Mouse (Mus musculus) liver, embryonic 14.5 days (tissue): ENCODE results near the gene Cuedc2. TPM values are rescaled to one million over a fixed set of nuclear protein-coding genes. Genes with fewer than 3 reads are reported as not detected.

Experiments
- ATAC-seq: fragments of 200-750 bp; cut with Nextera tagmentation; 2 replicates; pipeline ENCODE4 v1.8.0; 2017; ENCODE audit warnings: moderate number of reproducible peaks, mild to moderate bottlenecking, moderate library complexity; ENCODE audit not compliant: insufficient read depth
- DNase-seq, 3 experiments: peaks; one replicate each; pipeline ENCODE4 v3.0.0-alpha.2; 2012 to 2013; ENCODE audit warnings: low read depth in 3 of 3, low spot score in 3 of 3
- H3K27ac ChIP-seq: fragments of 300-500 bp; sonication (generic); 2 replicates; pipeline ENCODE4 v1.5.1; 2014; ENCODE audit warnings: moderate library complexity, mild to moderate bottlenecking, control low read depth, inconsistent platforms
- H3K27me3 ChIP-seq: fragments of 300-500 bp; sonication (generic); 2 replicates; pipeline ENCODE4 v1.6.1; 2014; ENCODE audit warnings: mild to moderate bottlenecking, low read length, moderate library complexity; ENCODE audit not compliant: control insufficient read depth, insufficient read depth
- H3K36me3 ChIP-seq: fragments of 300-500 bp; sonication (generic); replicated peaks from 2 replicates; pipeline ENCODE4 v1.6.1; 2014; ENCODE audit warnings: low read depth; ENCODE audit not compliant: control insufficient read depth, insufficient read depth
- H3K4me1 ChIP-seq, 2 experiments: fragments of 200-500 bp in 1 of 2; fragments of 300-500 bp in 1 of 2; sonication (generic) in 1 of 2; replicated peaks; 2 replicates each; pipeline ENCODE4 v1.6.1; 2012 to 2014; ENCODE audit warnings: antibody characterized with exemption in 1 of 2, inconsistent platforms in 1 of 2, low read length in 1 of 2; ENCODE audit not compliant: control insufficient read depth in 2 of 2, insufficient read depth in 2 of 2
- H3K4me2 ChIP-seq: fragments of 300-500 bp; sonication (generic); 2 replicates; pipeline ENCODE4 v1.6.1; 2014; ENCODE audit warnings: low read depth, mild to moderate bottlenecking, control low read depth, moderate library complexity
- H3K4me3 ChIP-seq, 2 experiments: fragments of 200-500 bp in 1 of 2; fragments of 300-500 bp in 1 of 2; sonication (generic) in 1 of 2; 2 replicates each; pipeline ENCODE4 v1.5.1; 2012 to 2014; ENCODE audit warnings: low read depth in 2 of 2, low read length in 2 of 2, mild to moderate bottlenecking in 2 of 2, control low read depth in 1 of 2, inconsistent platforms in 1 of 2, moderate library complexity in 1 of 2; ENCODE audit not compliant: insufficient read depth in 1 of 2
- H3K9ac ChIP-seq: fragments of 300-500 bp; sonication (generic); replicated peaks from 2 replicates; pipeline ENCODE4 v1.6.1; 2014; ENCODE audit warnings: mild to moderate bottlenecking, control low read depth, moderate library complexity
- H3K9me3 ChIP-seq: fragments of 300-500 bp; sonication (generic); 2 replicates; pipeline ENCODE4 v1.6.1; 2016; ENCODE audit warnings: low read length, mixed read lengths; ENCODE audit not compliant: control insufficient read depth
- CTCF ChIP-seq: IDR thresholded peaks from 2 replicates; pipeline ENCODE4 v1.5.1; 2016; ENCODE audit warnings: antibody characterized with exemption, low read depth, control low read depth
- EP300 ChIP-seq: IDR thresholded peaks from 2 replicates; pipeline ENCODE4 v1.6.1; 2016; ENCODE audit warnings: antibody characterized with exemption, low read depth
- WGBS: fragments of 180-500 bp; shearing (Covaris S2); extraction: QIAGEN DNeasy Blood & Tissue Kit; methylation state at CpG from one replicate; pipeline ENCODE4 v1.1.7; 2014; ENCODE audit not compliant: insufficient replicate concordance; 5-methylcytosine and 5-hydroxymethylcytosine counted together
- polyA plus RNA-seq, 2 experiments: library from polyadenylated mRNA; depleted of rRNA in 1 of 2; stranded (reverse) in 1 of 2; unstranded in 1 of 2; fragments of >200 nt; fragmentation: Nextera tagmentation in 1 of 2; extraction: Ambion mirVana in 1 of 2; gene quantifications; 2 replicates each; pipeline versions ENCODE4 v1.2.1 to v1.2.3; 2012 to 2014

Cuedc2 gene
- polyA plus RNA-seq, 2 experiments, result 54.9 to 76.6 TPM

GRCm38 (mm10) chr19:46348761-46349458, 10.4 kb upstream of the Cuedc2 start:
- H3K9ac ChIP-seq, result peak overlapping the region; percentile 59
- under 1% methylated on average over 78 of the region's 78 CpGs for WGBS
- H3K4me2 ChIP-seq, result peak overlapping the region; percentile 73
- peaks cover 5% of the 10 kb centered on the region; the same call in 1 of the 2 replicates for H3K27me3 ChIP-seq
- TF ChIP-seq CTCF (no peak), EP300 (no peak)
- H3K27ac ChIP-seq, result no peak overlapping the region
- peaks cover 3 to 27% of the 10 kb centered on the region in 2 experiments for H3K4me1 ChIP-seq
- DNase-seq (no peak), ATAC-seq (peak; percentile 71)
- H3K4me3 ChIP-seq, result peak overlapping the region; percentile 59 to 61
- H3K36me3 ChIP-seq, result no peaks in the 10 kb centered on the region
- no peaks in the 10 kb centered on the region for H3K9me3 ChIP-seq

DNA sequence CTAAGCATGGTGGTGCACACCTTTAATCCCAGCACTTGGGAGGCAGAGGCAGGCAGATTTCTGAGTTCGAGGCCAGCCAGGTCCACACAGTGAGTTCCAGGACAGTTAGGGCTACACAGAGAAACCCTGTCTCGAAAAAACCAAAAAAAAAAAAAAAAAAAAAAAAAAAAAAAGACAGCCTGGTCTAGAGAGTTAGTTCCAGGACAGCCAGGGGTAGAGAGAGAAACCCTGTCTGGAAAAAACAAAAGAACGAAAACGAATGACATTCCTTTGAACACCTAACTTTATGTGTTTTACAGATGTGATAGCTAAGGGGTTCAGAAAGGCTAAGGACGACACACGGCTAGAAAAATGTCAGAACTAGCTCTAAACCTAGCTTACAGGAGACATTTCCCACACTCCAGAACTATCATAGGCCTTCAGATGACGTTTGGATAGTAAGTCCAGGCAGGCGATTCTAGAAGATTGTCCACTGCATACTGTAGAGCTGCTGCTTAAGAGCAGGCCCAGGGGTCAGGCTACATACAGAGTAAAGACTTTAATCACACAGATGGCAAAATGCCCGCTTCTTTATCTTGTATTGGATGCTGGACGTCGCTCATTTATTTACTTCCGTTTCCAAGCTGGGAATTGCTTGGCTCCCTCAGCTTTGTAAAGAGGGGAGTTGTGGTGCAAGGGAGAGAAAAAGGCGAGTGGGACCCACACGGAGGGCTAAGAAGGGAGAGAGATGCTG, 9.6 kb upstream of the Cuedc2 start:
- no peaks in the 10 kb centered on the region for H3K9me3 ChIP-seq
- ATAC-seq (no peak), DNase-seq (no peak)
- no peak for TF ChIP-seq CTCF
- H3K4me3 ChIP-seq, result peak overlapping the region; percentile 59 to 61
- H3K27ac ChIP-seq, result no peak overlapping the region
- peaks cover 3 to 29% of the 10 kb centered on the region in 2 experiments for H3K4me1 ChIP-seq
- H3K9ac ChIP-seq, result peak overlapping the region; percentile 59
- H3K4me2 ChIP-seq, result peak overlapping the region; percentile 73
- WGBS, result 25% methylated on average over 14 of the region's 14 CpGs
- H3K27me3 ChIP-seq, result peaks cover 5% of the 10 kb centered on the region; the same call in 1 of the 2 replicates
- no peaks in the 10 kb centered on the region for H3K36me3 ChIP-seq

DNA sequence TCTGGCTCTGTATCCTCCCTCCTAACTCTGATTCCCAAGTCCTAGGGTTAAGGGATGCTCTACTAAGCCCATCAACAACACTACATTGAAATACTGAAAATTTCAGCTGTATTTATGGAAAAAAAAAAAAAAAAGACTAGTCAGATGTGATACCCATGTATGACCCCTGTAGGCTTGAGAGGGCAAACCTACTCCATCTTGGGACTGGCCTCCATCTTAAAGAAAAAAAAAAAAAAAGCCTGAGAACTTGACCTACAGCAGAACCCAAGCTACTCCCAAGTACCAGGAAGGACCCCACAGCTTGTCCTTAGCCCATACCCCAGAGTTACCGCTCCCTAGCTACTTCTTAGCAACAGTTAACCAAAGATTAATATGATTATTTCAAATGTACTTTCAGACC, 8.6 kb upstream of the Cuedc2 start:
- no peak overlapping the region for H3K4me3 ChIP-seq
- H3K36me3 ChIP-seq, result no peaks in the 10 kb centered on the region
- H3K27ac ChIP-seq, result no peak overlapping the region
- no peaks in the 10 kb centered on the region for H3K9me3 ChIP-seq
- DNase-seq, result no peak
- 95% methylated on average over 1 of the region's 1 CpGs for WGBS
- peaks cover 5% of the 10 kb centered on the region; the same call in 1 of the 2 replicates for H3K27me3 ChIP-seq
- TF ChIP-seq CTCF (no peak), EP300 (no peak)
- no peak for ATAC-seq
- no peak overlapping the region for H3K9ac ChIP-seq
- H3K4me1 ChIP-seq, result peaks cover 3 to 23% of the 10 kb centered on the region in 2 experiments
- no peak overlapping the region for H3K4me2 ChIP-seq

- Histone ChIP-seq H3K4me3 (no peak overlapping the region), H3K27ac (no peak overlapping the region), H3K4me1 (peaks cover 3 to 23% of the 10 kb centered on the region in 2 experiments), H3K9ac (no peak overlapping the region), H3K4me2 (no peak overlapping the region), H3K27me3 (peaks cover 5% of the 10 kb centered on the region; the same call in 1 of the 2 replicates), H3K9me3 (no peaks in the 10 kb centered on the region), H3K36me3 (no peaks in the 10 kb centered on the region)
- WGBS, result 33% methylated on average over 7 of the region's 7 CpGs
- ATAC-seq (no peak), DNase-seq (no peak)
- TF ChIP-seq CTCF (no peak), EP300 (no peak)
These were observed 6.4 kb upstream of the Cuedc2 start for GRCm38 (mm10) chr19:46344710-46345419.
